Mouse (Mus musculus): ENCODE measurements around the gene 2610021A01Rik. TPM values are rescaled to one million over a fixed set of nuclear protein-coding genes. Genes with fewer than 3 reads are reported as not detected.
"Not testable (repeated sequence)": the region's sequence is repeated elsewhere in the genome, so short reads cannot be mapped to it uniquely, and the experiment has no call there.

2610021A01Rik gene
- polyA plus RNA-seq, 2 experiments, result 4.0 to 5.5 TPM

DNA sequence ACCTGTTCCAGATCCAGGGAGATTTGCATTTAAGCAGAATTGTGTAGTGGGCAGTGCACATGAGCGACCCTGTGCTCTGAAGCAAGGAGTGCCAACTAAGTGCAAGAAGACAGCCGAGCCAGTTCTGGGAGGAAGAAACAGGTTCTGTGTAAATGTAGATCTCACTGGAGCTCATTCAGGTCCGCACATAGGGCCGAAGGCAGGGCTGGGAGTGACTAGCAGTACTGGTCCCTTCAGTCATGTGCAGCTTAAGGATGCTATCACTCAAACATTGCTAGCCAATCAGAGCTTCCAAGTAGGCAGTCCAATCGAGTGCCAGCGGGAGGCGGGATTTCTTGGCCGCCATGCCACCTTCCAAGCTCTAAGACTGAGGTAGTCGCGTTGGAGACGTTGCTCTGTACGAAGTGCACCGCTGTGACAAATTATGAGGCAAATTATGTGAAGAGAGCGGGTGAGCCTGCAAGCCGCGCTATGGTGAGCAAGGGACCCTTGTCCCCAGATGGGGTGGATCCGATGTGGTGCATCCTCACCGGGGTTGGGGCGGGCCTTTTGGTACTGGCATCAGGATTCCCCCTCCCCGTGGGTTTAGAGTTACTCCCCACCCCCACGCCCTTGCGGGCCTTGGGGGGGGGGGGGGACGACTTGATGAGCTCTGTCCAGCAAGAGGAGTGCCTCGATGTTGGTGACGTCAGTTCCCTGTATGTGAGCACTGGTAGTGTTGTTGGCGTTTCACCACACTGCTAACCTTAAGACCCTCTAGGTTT lies 34.4 kb downstream of the 2610021A01Rik start:
- peak overlapping the region; percentile 77 to 99 for H3K4me3 ChIP-seq (ENCODE audit: insufficient read depth in 1 of 2, low read depth in 2 of 2, low read length in 2 of 2)
- no peaks in the 10 kb centered on the region; the same call in 1 of the 2 replicates for H3K36me3 ChIP-seq (replicated peaks; ENCODE audit: control insufficient read depth, insufficient read depth, low read depth)
- under 1% methylated on average over 26 of the region's 26 CpGs for WGBS (ENCODE audit: insufficient replicate concordance)
- peaks cover 5% of the 10 kb centered on the region in 2 experiments; a peak in 2 of 4 replicates for H3K4me1 ChIP-seq (replicated peaks; ENCODE audit: control insufficient read depth in 2 of 2, insufficient read depth in 2 of 2, low read length in 1 of 2)
- ATAC-seq (ENCODE audit: insufficient read depth) (peak; percentile 97), DNase-seq (ENCODE audit: low read depth in 3 of 3, low spot score in 3 of 3) (peak; percentile 83 to 90 (median 83))
- TF ChIP-seq CTCF (IDR thresholded peaks at IDR 0.05; ENCODE audit: low read depth), result no peak
- no peak for TF ChIP-seq EP300 (IDR thresholded peaks at IDR 0.05; ENCODE audit: low read depth)
- peak overlapping the region; percentile 87 for H3K27ac ChIP-seq
- H3K9me3 ChIP-seq (ENCODE audit: control insufficient read depth, low read length), result no peaks in the 10 kb centered on the region
- H3K9ac ChIP-seq (replicated peaks), result peak overlapping the region; percentile 72
- no peaks in the 10 kb centered on the region for H3K27me3 ChIP-seq (ENCODE audit: control insufficient read depth, insufficient read depth, low read length)
- H3K4me2 ChIP-seq (ENCODE audit: low read depth), result peak overlapping the region; percentile 91

DNA sequence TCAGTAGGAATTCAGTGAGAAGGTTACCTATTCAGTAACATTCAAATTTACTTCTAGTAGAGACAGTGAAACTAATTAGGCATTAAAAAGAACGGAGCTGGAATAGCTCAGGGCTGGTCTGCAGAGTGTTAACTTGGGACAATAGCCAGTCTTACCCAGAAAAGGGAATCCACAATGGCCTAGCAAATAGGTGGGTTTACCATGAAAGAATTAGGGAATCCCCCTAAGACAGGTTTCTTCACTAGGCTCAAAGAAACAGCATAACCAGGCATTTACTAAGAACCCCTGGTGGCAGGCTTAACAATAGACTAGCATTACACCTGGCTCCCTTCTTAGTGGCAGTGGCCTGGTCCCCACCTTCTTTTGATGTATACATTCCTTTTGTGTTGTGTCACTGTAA lies 75.3 kb downstream of the 2610021A01Rik start:
- not testable (repeated sequence) for H3K4me2 ChIP-seq (ENCODE audit: low read depth); H3K27me3 ChIP-seq (ENCODE audit: control insufficient read depth, insufficient read depth, low read length); H3K36me3 ChIP-seq (replicated peaks; ENCODE audit: control insufficient read depth, insufficient read depth, low read depth); DNase-seq (ENCODE audit: low read depth in 3 of 3, low spot score in 3 of 3); H3K9ac ChIP-seq (replicated peaks); H3K4me3 ChIP-seq (ENCODE audit: insufficient read depth in 1 of 2, low read depth in 2 of 2, low read length in 2 of 2); H3K9me3 ChIP-seq (ENCODE audit: control insufficient read depth, low read length); ATAC-seq (ENCODE audit: insufficient read depth); H3K4me1 ChIP-seq (replicated peaks; ENCODE audit: control insufficient read depth in 2 of 2, insufficient read depth in 2 of 2, low read length in 1 of 2); H3K27ac ChIP-seq
- WGBS (ENCODE audit: insufficient replicate concordance), result 36% methylated on average over 1 of the region's 1 CpGs

Other genes starting within 250 kb of the 2610021A01Rik start
- 1.5 and 2.5 TPM in 2 replicates for gene AI987944, start 205.9 kb upstream of the 2610021A01Rik start, polyA plus RNA-seq (2012; rRNA removed)
- gene AI987944, start 205.9 kb upstream of the 2610021A01Rik start, polyA plus RNA-seq (2014; fragmentation: Nextera tagmentation; extraction: Ambion mirVana), result 4.9 and 5.0 TPM in 2 replicates
- gene Vmn2r57, start 150.5 kb upstream of the 2610021A01Rik start, polyA plus RNA-seq (2012; rRNA removed), result 0.02 and 0.03 TPM in 2 replicates
- gene Vmn2r57, start 150.5 kb upstream of the 2610021A01Rik start, polyA plus RNA-seq (2014; fragmentation: Nextera tagmentation; extraction: Ambion mirVana), result not detected in 2 replicates
- gene Gm20449, start 99.8 kb upstream of the 2610021A01Rik start, polyA plus RNA-seq (2012; rRNA removed), result not detected in 2 replicates
- gene Gm20449, start 99.8 kb upstream of the 2610021A01Rik start, polyA plus RNA-seq (2014; fragmentation: Nextera tagmentation; extraction: Ambion mirVana), result not detected in 2 replicates
- gene AW146154, start 99.3 kb upstream of the 2610021A01Rik start, polyA plus RNA-seq (2012; rRNA removed), result 1.4 and 2.0 TPM in 2 replicates
- 1.8 and 3.0 TPM in 2 replicates for gene AW146154, start 99.3 kb upstream of the 2610021A01Rik start, polyA plus RNA-seq (2014; fragmentation: Nextera tagmentation; extraction: Ambion mirVana)
- not detected in 2 replicates for gene Gm6871, start 25.6 kb upstream of the 2610021A01Rik start, polyA plus RNA-seq (2012; rRNA removed)
- not detected in 2 replicates for gene Gm6871, start 25.6 kb upstream of the 2610021A01Rik start, polyA plus RNA-seq (2014; fragmentation: Nextera tagmentation; extraction: Ambion mirVana)
- 0.69 and 1.4 TPM in 2 replicates for gene Zfp788, start 34.0 kb downstream of the 2610021A01Rik start, polyA plus RNA-seq (2012; rRNA removed)
- gene Zfp788, start 34.0 kb downstream of the 2610021A01Rik start, polyA plus RNA-seq (2014; fragmentation: Nextera tagmentation; extraction: Ambion mirVana), result 3.0 and 3.4 TPM in 2 replicates